Mouse (Mus musculus): ENCODE measurements at regions not wholly inside any gene's neighbourhood (a gene's known extent, or its start where the extent isn't known, plus 50 kb on each side); places are given as distances from the start of the nearest gene placed in this dataset.

DNA sequence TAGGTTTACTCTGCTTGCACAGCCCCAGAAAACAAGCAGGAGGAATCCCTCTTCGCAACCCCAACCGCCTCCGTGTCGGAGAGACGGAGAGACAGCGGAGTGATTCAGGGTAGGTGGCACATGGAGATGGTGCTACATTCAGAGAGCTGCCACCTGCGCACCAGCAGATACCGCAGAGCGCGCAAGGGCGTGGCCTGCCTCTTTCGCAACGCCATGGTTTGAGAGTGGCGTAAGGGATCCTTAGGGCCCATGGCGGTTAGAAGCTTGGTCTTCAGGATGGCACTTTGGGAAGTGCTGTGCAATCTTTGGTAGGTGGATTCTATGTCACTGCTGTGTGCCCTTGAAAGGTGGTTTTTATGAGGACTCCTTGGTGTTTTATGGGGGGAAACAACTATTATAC is 60.9 kb upstream of the Arglu1 start:
- DNase-seq: no peak

DNA sequence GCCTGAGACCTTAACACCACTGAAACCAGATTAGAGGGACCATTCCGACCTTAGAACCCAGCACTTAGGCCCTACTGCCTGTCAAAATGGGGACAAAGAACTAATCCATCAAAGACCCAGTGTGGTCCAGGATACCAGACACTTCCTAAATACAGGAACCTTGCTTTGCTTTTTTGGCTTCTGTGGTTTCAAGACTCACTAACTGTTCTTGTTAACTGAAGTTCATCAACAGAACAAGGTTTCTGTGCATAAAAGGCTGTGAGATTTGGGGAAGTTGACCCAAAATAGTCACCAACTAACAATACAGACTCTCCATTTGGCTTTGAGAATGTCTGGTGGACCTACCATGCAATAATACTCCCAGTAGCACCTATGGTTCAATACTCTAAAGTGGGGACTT is 56.4 kb upstream of the Arglu1 start:
- DNase-seq: no peak

DNA sequence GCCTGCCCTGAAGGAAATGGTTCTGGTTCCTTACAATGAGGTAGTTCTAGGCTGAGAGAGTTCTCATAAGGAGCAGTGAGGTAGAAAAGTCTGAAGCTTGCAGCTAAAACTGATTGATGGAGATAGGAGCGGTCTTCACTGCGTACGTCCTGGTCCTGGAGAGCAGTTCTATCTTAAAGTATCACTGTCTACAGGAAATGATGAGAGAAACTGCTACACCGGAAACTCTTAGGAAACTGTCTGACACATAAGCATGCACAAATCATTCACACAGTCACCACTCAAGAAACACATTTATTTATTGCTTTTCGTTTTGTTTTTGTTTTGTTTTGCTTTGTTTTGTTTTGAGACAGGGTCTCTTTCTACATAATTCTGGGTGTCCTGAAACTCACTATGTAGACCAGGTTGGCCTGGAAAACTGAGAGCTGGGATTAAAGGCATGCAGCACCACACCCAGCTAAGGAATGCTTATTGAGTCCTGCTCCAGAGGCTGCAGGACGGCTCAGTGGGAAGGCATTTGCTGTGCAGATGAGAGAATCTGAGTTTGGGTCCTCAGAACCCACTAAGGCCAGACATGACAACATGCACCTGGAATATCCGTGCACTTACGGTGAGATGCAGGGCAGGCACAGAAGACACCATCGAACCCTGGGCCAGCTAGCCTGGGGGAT is 55.4 kb upstream of the Arglu1 start:
- no peak for DNase-seq
